Mouse (Mus musculus) liver, embryonic 14.5 days (tissue): Measurements from ENCODE around the gene Guca2b.

ENCODE experiments used
- CTCF ChIP-seq: IDR thresholded peaks from 2 replicates; pipeline ENCODE4 v1.5.1; 2016; ENCODE audit warnings: antibody characterized with exemption, low read depth, control low read depth
- EP300 ChIP-seq: IDR thresholded peaks from 2 replicates; pipeline ENCODE4 v1.6.1; 2016; ENCODE audit warnings: antibody characterized with exemption, low read depth

DNA sequence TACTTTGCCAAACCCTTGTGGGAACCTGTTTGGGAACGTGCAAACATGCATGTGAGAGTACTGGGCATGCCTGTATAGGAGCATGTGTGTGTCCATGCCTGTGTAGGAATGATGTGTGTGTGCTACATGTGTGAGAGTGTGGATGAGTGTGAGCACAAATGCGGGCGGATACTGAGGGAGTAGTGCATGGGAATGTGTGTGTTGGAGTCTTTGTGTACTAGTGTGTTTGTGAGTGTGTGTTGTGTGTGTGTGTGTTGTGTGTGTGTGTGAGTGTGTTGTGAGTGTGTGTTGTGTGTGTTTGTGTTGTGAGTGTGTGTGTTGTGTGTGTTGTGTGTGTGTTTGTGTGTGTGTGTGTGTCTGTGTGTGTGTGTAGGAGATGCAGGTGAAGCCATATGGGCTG is 9.4 kb upstream of the Guca2b start:
- TF ChIP-seq EP300 (no peak), CTCF (no peak)
